Mouse (Mus musculus) stomach, postnatal 0 days (tissue): ENCODE data around the gene Akap1.

Experiments used
- CTCF ChIP-seq: IDR thresholded peaks from 2 replicates; pipeline ENCODE4 v1.5.1; 2016; ENCODE audit warnings: antibody characterized with exemption, low read depth, mild to moderate bottlenecking, moderate library complexity
- EP300 ChIP-seq: optimal IDR thresholded peaks from 2 replicates; pipeline ENCODE3; 2016; ENCODE audit warnings: antibody characterized with exemption

DNA sequence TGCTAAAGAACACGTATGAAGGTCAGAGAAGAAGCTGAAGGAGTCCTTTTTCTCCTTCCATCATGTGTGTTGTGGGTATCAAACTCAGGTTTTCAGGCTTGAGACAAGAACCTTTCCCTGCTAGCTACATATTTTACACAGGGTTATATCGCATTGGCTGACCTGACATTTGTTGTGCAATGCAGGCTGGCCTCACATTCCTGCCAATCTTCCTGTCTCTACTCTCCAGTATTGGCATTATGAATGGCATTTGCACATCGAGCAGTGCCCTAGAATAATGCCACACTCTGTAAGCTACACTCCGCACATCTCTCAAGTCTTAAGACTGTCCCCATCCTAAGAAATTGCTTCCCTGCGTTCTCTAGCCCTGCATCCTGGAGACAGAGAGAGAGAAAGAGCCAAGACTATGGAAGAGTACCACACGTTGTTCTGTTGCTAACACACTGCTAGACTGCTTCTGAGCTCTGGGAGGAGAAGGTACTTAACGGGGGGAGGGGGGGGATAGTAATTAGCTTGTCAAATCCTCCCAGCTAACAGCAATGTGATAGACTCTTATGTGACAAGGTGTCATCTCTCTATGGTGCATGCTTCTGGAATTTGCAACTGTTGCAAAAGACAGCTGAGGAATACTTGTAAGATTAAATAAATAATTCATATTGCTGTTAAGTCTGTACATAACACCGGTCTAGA lies 20.1 kb upstream of the Akap1 start:
- no peak for TF ChIP-seq CTCF
- no peak for TF ChIP-seq EP300
